Mouse (Mus musculus) thymus, postnatal 10 days (tissue): ENCODE measurements around the gene Avl9.
A peak's percentile ranks its signal among the peaks of the same experiment; 100 is the strongest.

Experiments
- DNase-seq, 2 experiments: peaks; one replicate each; pipeline ENCODE4 v3.0.0; 2021; ENCODE audit warnings: low spot score in 2 of 2

Gene Avl9

GRCm38 (mm10) chr6:56714574-56715269 is at the start of gene Avl9:
Avl9 (plus strand) TSS chr6:56714899.
- DNase-seq, result peak; percentile 99

GRCm38 (mm10) chr6:56688238-56688637 is 26.5 kb upstream of the Avl9 start:
- no peak for DNase-seq

- DNase-seq, result peak; percentile 23 to 80
Observed at GRCm38 (mm10) chr6:56691205-56691604, 23.5 kb upstream of the Avl9 start.

- DNase-seq, result no peak
Observed at GRCm38 (mm10) chr6:56692445-56692844, 22.3 kb upstream of the Avl9 start.

- peak; percentile 69 to 85 for DNase-seq
Observed at GRCm38 (mm10) chr6:56703931-56704900, 10.5 kb upstream of the Avl9 start, which contains the start of gene Lsm5. Lsm5 (minus strand) TSS chr6:56704710.

GRCm38 (mm10) chr6:56714186-56714573 is 519 bp upstream of the Avl9 start:
- DNase-seq, result no peak

GRCm38 (mm10) chr6:56715270-56715666 is 569 bp downstream of the Avl9 start:
- no peak for DNase-seq

GRCm38 (mm10) chr6:56719071-56719470 is 4.4 kb downstream of the Avl9 start:
- no peak for DNase-seq

GRCm38 (mm10) chr6:56720877-56721276 is 6.2 kb downstream of the Avl9 start:
- no peak for DNase-seq

GRCm38 (mm10) chr6:56732545-56732944 is 17.8 kb downstream of the Avl9 start:
- no peak for DNase-seq

- DNase-seq, result no peak
Observed at GRCm38 (mm10) chr6:56745950-56746543, 31.3 kb downstream of the Avl9 start.

GRCm38 (mm10) chr6:56753719-56754118 is 39.0 kb downstream of the Avl9 start:
- DNase-seq, result no peak

GRCm38 (mm10) chr6:56756117-56756516 is 41.4 kb downstream of the Avl9 start:
- DNase-seq, result no peak

GRCm38 (mm10) chr6:56759324-56759723 is 44.6 kb downstream of the Avl9 start:
- DNase-seq, result no peak

- no peak for DNase-seq
Observed at GRCm38 (mm10) chr6:56765265-56765664, 50.6 kb downstream of the Avl9 start.

GRCm38 (mm10) chr6:56765696-56766095 is 51.0 kb downstream of the Avl9 start:
- no peak for DNase-seq

GRCm38 (mm10) chr6:56775816-56776215 is 61.1 kb downstream of the Avl9 start:
- no peak for DNase-seq

GRCm38 (mm10) chr6:56779636-56780035 is 64.9 kb downstream of the Avl9 start:
- DNase-seq, result no peak

GRCm38 (mm10) chr6:56783561-56784272 is 69.0 kb downstream of the Avl9 start:
- no peak for DNase-seq

GRCm38 (mm10) chr6:56785068-56785467 is 70.4 kb downstream of the Avl9 start:
- DNase-seq, result no peak

- no peak for DNase-seq
Observed at GRCm38 (mm10) chr6:56787668-56788067, 73.0 kb downstream of the Avl9 start.

- DNase-seq, result no peak
Observed at GRCm38 (mm10) chr6:56789336-56789735, 74.6 kb downstream of the Avl9 start.
